ENCODE assay signal across 15 mouse cellular contexts in the genomic region with DNA sequence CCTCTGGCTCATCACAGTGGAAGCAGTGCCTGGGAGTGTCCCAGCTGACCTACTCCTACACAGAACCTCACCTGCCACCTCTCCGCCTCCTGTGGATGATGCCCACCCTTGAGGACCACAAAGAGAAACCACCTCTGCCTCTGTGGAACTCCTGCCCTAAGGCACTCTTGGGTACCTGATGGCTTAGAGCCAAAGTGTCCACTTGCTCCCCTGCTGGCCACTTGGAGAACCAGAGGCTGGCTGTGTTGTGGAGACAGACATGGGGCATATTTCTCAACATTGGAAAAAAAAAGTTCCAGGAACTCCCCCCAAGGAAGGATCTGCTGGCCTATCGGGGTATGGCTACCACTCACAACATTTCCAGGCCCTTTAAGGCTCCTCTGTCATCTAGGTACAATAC. TPM values are rescaled to one million over a fixed set of nuclear protein-coding genes. Genes with fewer than 3 reads are reported as not detected.
DNase-seq lines count a peak whose midpoint lies in the region; ATAC-seq and TF ChIP-seq lines count a peak whose summit lies in the region.
"Had no signal": no experiment of that assay in that cellular context is flagged by ENCODE, and none has a peak within 500 bp of the region (broad histone marks: within the 10 kb centered on the region; RNA-seq: fewer than 3 reads in every experiment).

No protein-coding gene starts in this region.

- no peaks in the 10 kb centered on the region for H3K9me3 ChIP-seq in intestine, postnatal 0 days (ENCODE audit: control insufficient read depth)
- no peaks in the 10 kb centered on the region for H3K9me3 ChIP-seq in intestine, embryonic 15.5 days
- no peaks in the 10 kb centered on the region for H3K9me3 ChIP-seq in G1E (replicated peaks)
- H3K9me3 ChIP-seq: embryonic facial prominence, embryonic 15.5 days; limb, embryonic 12.5 days had no signal

- no peak for TF ChIP-seq POLR2A in lung, adult 2 months (IDR thresholded peaks at IDR 0.05; ENCODE audit: borderline replicate concordance, extremely low read depth, low read depth, low read length)

- H3K4me1 ChIP-seq in intestine, postnatal 0 days (replicated peaks; ENCODE audit: control insufficient read depth, insufficient read depth, low read length), result no peaks in the 10 kb centered on the region
- no peaks in the 10 kb centered on the region for H3K4me1 ChIP-seq in intestine, embryonic 15.5 days (replicated peaks)
- H3K4me1 ChIP-seq in G1E (ENCODE audit: insufficient read depth, low read depth, low read length), result peaks cover 44% of the 10 kb centered on the region
- H3K4me1 ChIP-seq in lung, adult 2 months (ENCODE audit: control insufficient read depth, insufficient read depth, low read length), result no peaks in the 10 kb centered on the region
- H3K4me1 ChIP-seq: embryonic facial prominence, embryonic 15.5 days had no signal

- H3K27me3 ChIP-seq in intestine, postnatal 0 days (replicated peaks; ENCODE audit: control insufficient read depth, insufficient read depth, low read length), result no peaks in the 10 kb centered on the region
- H3K27me3 ChIP-seq in intestine, embryonic 15.5 days (replicated peaks), result no peaks in the 10 kb centered on the region
- peaks cover 11% of the 10 kb centered on the region; the same call in 1 of the 2 replicates for H3K27me3 ChIP-seq in G1E (ENCODE audit: insufficient read depth, low read length)
- H3K27me3 ChIP-seq: embryonic facial prominence, embryonic 15.5 days; limb, embryonic 12.5 days had no signal

- DNase-seq in G1E (ENCODE audit: low spot score), result no peak
- DNase-seq in lung, adult 2 months, result peak; percentile 42
- DNase-seq in cerebellum, adult 9-11 months, result no peak
- DNase-seq: adrenal gland, adult 2 months; cerebellum, adult 18-20 months; thymus, postnatal 14 days had no signal

- TF ChIP-seq CTCF in intestine, postnatal 0 days (IDR thresholded peaks at IDR 0.05; ENCODE audit: low read depth), result peak; percentile 66
- TF ChIP-seq CTCF in G1E (IDR thresholded peaks at IDR 0.05; ENCODE audit: low read depth, low read length), result 0 out of 2 replicates have a peak, but pooled peaks have one; percentile 19
- peak; percentile 62 for TF ChIP-seq CTCF in lung, adult 2 months (IDR thresholded peaks at IDR 0.05; ENCODE audit: insufficient read depth, low read length)

- no peak overlapping the region for H3K9ac ChIP-seq in intestine, postnatal 0 days (ENCODE audit: low read depth, low read length)
- H3K9ac ChIP-seq in intestine, embryonic 15.5 days, result no peak overlapping the region
- H3K9ac ChIP-seq: embryonic facial prominence, embryonic 15.5 days; limb, embryonic 12.5 days had no signal

- no peak overlapping the region for H3K4me3 ChIP-seq in intestine, postnatal 0 days (ENCODE audit: low read depth, low read length)
- H3K4me3 ChIP-seq in intestine, embryonic 15.5 days (replicated peaks), result no peak overlapping the region
- H3K4me3 ChIP-seq in G1E (ENCODE audit: low read depth, low read length), result no peak overlapping the region; the same call in 1 of the 2 replicates
- H3K4me3 ChIP-seq in lung, adult 2 months (replicated peaks; ENCODE audit: extremely low read depth, low read depth, low read length), result no peak overlapping the region
- H3K4me3 ChIP-seq: embryonic facial prominence, embryonic 15.5 days; limb, embryonic 12.5 days had no signal

- H3K4me2 ChIP-seq in intestine, postnatal 0 days (replicated peaks; ENCODE audit: low read depth), result no peak overlapping the region
- no peak overlapping the region for H3K4me2 ChIP-seq in intestine, embryonic 15.5 days (replicated peaks)
- H3K4me2 ChIP-seq: embryonic facial prominence, embryonic 15.5 days; limb, embryonic 12.5 days had no signal

- no peak overlapping the region for H3K27ac ChIP-seq in intestine, postnatal 0 days (ENCODE audit: low read depth, low read length)
- H3K27ac ChIP-seq in intestine, embryonic 15.5 days, result no peak overlapping the region
- H3K27ac ChIP-seq: embryonic facial prominence, embryonic 15.5 days; limb, embryonic 12.5 days had no signal

- no peak for ATAC-seq in intestine, postnatal 0 days
- ATAC-seq in intestine, embryonic 15.5 days, result no peak
- ATAC-seq in G1E (ENCODE audit: extremely low read depth, insufficient number of reproducible peaks, low FRiP score, poor library complexity, severe bottlenecking), result no peak
- ATAC-seq in common myeloid progenitor, adult 5-6 weeks (replicated peaks; ENCODE audit: low read depth, poor library complexity, severe bottlenecking), result peak; percentile 42; the same call in 1 of the 2 replicates
- ATAC-seq in megakaryocyte-erythroid progenitor cell, adult 5-6 weeks (replicated peaks; ENCODE audit: low FRiP score, low TSS enrichment, poor library complexity, severe bottlenecking), result no peak
- ATAC-seq in megakaryocyte, adult 5-6 weeks (ENCODE audit: poor library complexity, severe bottlenecking), result no peak
- ATAC-seq: midbrain, embryonic 16.5 days had no signal

- H3K36me3 ChIP-seq in intestine, postnatal 0 days (ENCODE audit: control insufficient read depth, insufficient read depth), result no peaks in the 10 kb centered on the region
- H3K36me3 ChIP-seq in intestine, embryonic 15.5 days, result no peaks in the 10 kb centered on the region
- peaks cover 45% of the 10 kb centered on the region for H3K36me3 ChIP-seq in G1E (replicated peaks)
- H3K36me3 ChIP-seq: embryonic facial prominence, embryonic 15.5 days; limb, embryonic 12.5 days had no signal

- 87% methylated on average over 2 of the region's 2 CpGs for WGBS in intestine, postnatal 0 days
- 91% methylated on average over 2 of the region's 2 CpGs for WGBS in intestine, embryonic 15.5 days
- WGBS in lung, adult 2 months, result 84% methylated on average over 2 of the region's 2 CpGs

RNA-seq across cellular contexts. Expression of gene Col18a1, which starts 22.0 kb away (rescaled TPM):
- 34.9 and 35.2 TPM in 2 replicates for polyA plus RNA-seq in intestine, postnatal 0 days (2015; fragmentation: Nextera tagmentation; extraction: Ambion mirVana)
- polyA plus RNA-seq in intestine, embryonic 15.5 days (2015; fragmentation: Nextera tagmentation; extraction: Ambion mirVana), result 59.5 and 59.7 TPM in 2 replicates
- total RNA-seq in G1E (2014; fragmentation: Nextera tagmentation) (19.3 and 33.0 TPM in 2 replicates), G1E (2017) (45.1 and 46.8 TPM in 2 replicates)
- 145 and 178 TPM in 2 replicates for polyA plus RNA-seq in G1E (2012)
- 0.23 TPM in 1 of 2 replicates, not detected in the other for total RNA-seq in common myeloid progenitor, adult 5-6 weeks (2017)
- 38.1 and 39.3 TPM in 2 replicates for polyA plus RNA-seq in lung, adult 2 months (2012; rRNA removed)
- total RNA-seq in megakaryocyte-erythroid progenitor cell, adult 5-6 weeks (2014; fragmentation: Nextera tagmentation), result 0.37 TPM in 1 of 2 replicates, not detected in the other
- 0.15 TPM in 1 of 2 replicates, not detected in the other for total RNA-seq in megakaryocyte-erythroid progenitor cell, adult 5-6 weeks (2017)
- 0.09 TPM in 1 of 2 replicates, not detected in the other for total RNA-seq in megakaryocyte, adult 5-6 weeks (2015)
- not detected in 2 replicates for total RNA-seq in megakaryocyte, adult 5-6 weeks (2017)
- total RNA-seq: neutrophil, adult 5-6 weeks had no signal

Comparison
In these comparisons a context has a peak if more than half of its experiments do, and no peak if none do; other contexts are left out.
1. RNA of gene Col18a1, which starts 22.0 kb away (total RNA-seq): 19.3 to 46.8 TPM in G1E; 0.23 TPM in common myeloid progenitor, adult 5-6 weeks, 0.15 to 0.37 TPM in megakaryocyte-erythroid progenitor cell, adult 5-6 weeks and 0.09 TPM in megakaryocyte, adult 5-6 weeks; every median in the first group is over 10 times any median in the second.
2. Peak in every context shown above with its lines, with median percentiles within 50 percentile points of each other: CTCF ChIP-seq.